Mouse (Mus musculus): ENCODE measurements around the gene Mast4. TPM values are rescaled to one million over a fixed set of nuclear protein-coding genes. Genes with fewer than 3 reads are reported as not detected.

Mast4 gene
- total and polyA plus RNA-seq, 3 experiments = 0.99 to 7.4 (median 6.1) TPM

GRCm38 (mm10) chr13:103303826-103304225 is 30.5 kb downstream of the Mast4 start:
- no peak overlapping the region for H3K9ac ChIP-seq (ENCODE audit: insufficient read depth, low read depth)
- H3K9me3 ChIP-seq (replicated peaks; ENCODE audit: low read length) = no peaks in the 10 kb centered on the region
- no peaks in the 10 kb centered on the region for H3K79me2 ChIP-seq (replicated peaks; ENCODE audit: control insufficient read depth, extremely low read depth, insufficient read depth, poor library complexity, severe bottlenecking)
- H3K27ac ChIP-seq (ENCODE audit: insufficient read depth, low read depth) = no peak overlapping the region
- in situ Hi-C loops (cut with MboI; ENCODE audit: low pct_ligation_motif_present, low pct_unique_long_range_greater_than_20kb, low sequenced_read_pairs) (no loop called here), dilution Hi-C loops (cut with MboI; ENCODE audit: extremely low pct_ligation_motif_present, extremely low pct_unique_long_range_greater_than_20kb, low sequenced_read_pairs) (no loop called here)
- TF ChIP-seq USF1 (IDR thresholded peaks at IDR 0.05; ENCODE audit: low read depth, low read length) (no peak), HCFC1 (IDR thresholded peaks at IDR 0.05; ENCODE audit: low read depth, low read length) (no peak), JUND (conservative IDR thresholded peaks at IDR 0.05; ENCODE audit: low read depth, low read length) (no peak), GABPA (IDR thresholded peaks at IDR 0.05; ENCODE audit: insufficient replicate concordance, low read depth, low read length) (no peak), ZNF384 (IDR thresholded peaks at IDR 0.05; ENCODE audit: low read depth, low read length) (no peak), SIN3A (IDR thresholded peaks at IDR 0.05; ENCODE audit: low read length) (no peak), E2F4 (IDR thresholded peaks at IDR 0.05; ENCODE audit: insufficient replicate concordance, low read depth, low read length) (no peak), ZMIZ1 (IDR thresholded peaks at IDR 0.05; ENCODE audit: low read depth, low read length) (no peak), MAZ (IDR thresholded peaks at IDR 0.05; ENCODE audit: low read depth, low read length) (no peak), ELF1 (IDR thresholded peaks at IDR 0.05; ENCODE audit: low read depth, low read length) (no peak), POLR2AphosphoS2 (IDR thresholded peaks at IDR 0.05; ENCODE audit: low read depth, low read length) (no peak), EP300 (IDR thresholded peaks at IDR 0.05; ENCODE audit: low read length) (no peak), ZC3H11A (IDR thresholded peaks at IDR 0.05; ENCODE audit: low read depth, low read length) (no peak), USF2 (conservative IDR thresholded peaks at IDR 0.05; ENCODE audit: low read depth, low read length) (no peak), CHD1 (IDR thresholded peaks at IDR 0.05; ENCODE audit: low read depth, low read length) (no peak)
- no peak overlapping the region for H3K4me3 ChIP-seq (replicated peaks in 1 of 3; ENCODE audit: low read depth in 2 of 3, low read length in 2 of 3, poor library complexity in 1 of 3)
- H3K4me2 ChIP-seq (ENCODE audit: insufficient read depth, low read depth, poor library complexity, severe bottlenecking) = no peak overlapping the region
- no peaks in the 10 kb centered on the region for H3K36me3 ChIP-seq (replicated peaks in 1 of 2; ENCODE audit: control insufficient read depth in 1 of 2, insufficient read depth in 1 of 2, low read length in 1 of 2)
- H3K4me1 ChIP-seq (ENCODE audit: control insufficient read depth in 1 of 2, insufficient read depth in 2 of 2) = no peaks in the 10 kb centered on the region
- no peak for DNase-seq (ENCODE audit: extremely low read depth)
- no peaks in the 10 kb centered on the region for H3K27me3 ChIP-seq (replicated peaks)

GRCm38 (mm10) chr13:103302508-103302907 is 31.8 kb downstream of the Mast4 start:
- no peaks in the 10 kb centered on the region for H3K27me3 ChIP-seq (replicated peaks)
- no peak overlapping the region for H3K9ac ChIP-seq (ENCODE audit: insufficient read depth, low read depth)
- no peak for DNase-seq (ENCODE audit: extremely low read depth)
- dilution Hi-C loops (cut with MboI; ENCODE audit: extremely low pct_ligation_motif_present, extremely low pct_unique_long_range_greater_than_20kb, low sequenced_read_pairs) = no loop called here
- H3K4me1 ChIP-seq (ENCODE audit: control insufficient read depth in 1 of 2, insufficient read depth in 2 of 2) = no peaks in the 10 kb centered on the region
- no peaks in the 10 kb centered on the region for H3K36me3 ChIP-seq (replicated peaks in 1 of 2; ENCODE audit: control insufficient read depth in 1 of 2, insufficient read depth in 1 of 2, low read length in 1 of 2)
- no peaks in the 10 kb centered on the region for H3K79me2 ChIP-seq (replicated peaks; ENCODE audit: control insufficient read depth, extremely low read depth, insufficient read depth, poor library complexity, severe bottlenecking)
- no peak overlapping the region for H3K27ac ChIP-seq (ENCODE audit: insufficient read depth, low read depth)
- H3K4me3 ChIP-seq (replicated peaks in 1 of 3; ENCODE audit: low read depth in 2 of 3, low read length in 2 of 3, poor library complexity in 1 of 3) = no peak overlapping the region
- H3K4me2 ChIP-seq (ENCODE audit: insufficient read depth, low read depth, poor library complexity, severe bottlenecking) = no peak overlapping the region
- in situ Hi-C loops (cut with MboI; ENCODE audit: low pct_ligation_motif_present, low pct_unique_long_range_greater_than_20kb, low sequenced_read_pairs) = no loop called here
- no peaks in the 10 kb centered on the region for H3K9me3 ChIP-seq (replicated peaks; ENCODE audit: low read length)
- TF ChIP-seq MXI1 (IDR thresholded peaks at IDR 0.05; ENCODE audit: low read depth, low read length) (no peak), MAFK (IDR thresholded peaks at IDR 0.05; ENCODE audit: insufficient replicate concordance, low read length) (no peak), POLR2AphosphoS2 (IDR thresholded peaks at IDR 0.05; ENCODE audit: low read depth, low read length) (no peak)

Measured in CH12.LX (cell line).